ENCODE assay signal across 19 mouse cellular contexts in the genomic region with DNA sequence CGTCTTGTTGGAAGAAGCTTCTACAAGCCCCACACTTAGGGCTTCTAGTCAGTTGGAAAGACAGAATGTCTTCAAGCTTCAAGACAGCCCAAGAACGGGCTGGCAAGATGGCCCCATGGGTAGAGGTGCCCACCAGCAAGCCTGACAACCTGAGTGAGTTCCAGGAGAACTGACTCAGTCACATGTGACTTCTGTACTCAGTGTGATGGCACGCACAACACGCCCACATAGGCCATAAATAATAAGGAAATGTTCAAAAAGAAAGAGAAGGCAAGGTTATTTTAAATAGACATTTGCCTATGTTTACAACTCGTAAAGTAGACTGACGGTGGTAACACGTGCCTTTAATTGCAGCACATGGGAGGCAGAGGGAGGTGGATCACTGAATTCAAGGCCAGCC. TPM values are rescaled to one million over a fixed set of nuclear protein-coding genes. Genes with fewer than 3 reads are reported as not detected.
"Had no signal": no experiment of that assay in that cellular context is flagged by ENCODE, and none has a peak within 500 bp of the region (broad histone marks: within the 10 kb centered on the region; RNA-seq: fewer than 3 reads in every experiment).

No protein-coding gene starts in this region.

- H3K9ac ChIP-seq: kidney, embryonic 15.5 days; liver, embryonic 13.5 days; lung, embryonic 14.5 days; midbrain, embryonic 12.5 days; neural tube, embryonic 13.5 days; stomach, embryonic 15.5 days had no signal

- H3K4me1 ChIP-seq: kidney, embryonic 15.5 days; liver, embryonic 13.5 days; stomach, embryonic 15.5 days had no signal

- H3K27me3 ChIP-seq: liver, embryonic 13.5 days; neural tube, embryonic 13.5 days; stomach, embryonic 15.5 days had no signal

- H3K4me3 ChIP-seq: kidney, embryonic 15.5 days; left cerebral cortex, adult 2 months; liver, embryonic 13.5 days; midbrain, embryonic 12.5 days; myocyte; neural tube, embryonic 13.5 days; stomach, embryonic 15.5 days had no signal

- DNase-seq: kidney, postnatal 10 days; kidney, postnatal 36 days; layer of hippocampus, postnatal 36 days; liver, embryonic 13.5 days; lung, embryonic 14.5 days; retina, postnatal 1 day; right cerebral cortex, postnatal 25 days; spleen, adult 18-20 months; thymus, postnatal 36 days had no signal

- H3K27ac ChIP-seq: kidney, embryonic 15.5 days; left cerebral cortex, adult 2 months; liver, embryonic 13.5 days; macrophage; midbrain, embryonic 12.5 days; neural tube, embryonic 13.5 days; stomach, embryonic 15.5 days had no signal

- H3K9me3 ChIP-seq: kidney, embryonic 15.5 days; liver, embryonic 13.5 days; midbrain, embryonic 12.5 days; neural tube, embryonic 13.5 days; stomach, embryonic 15.5 days had no signal

- H3K36me3 ChIP-seq: liver, embryonic 13.5 days; midbrain, embryonic 12.5 days; neural tube, embryonic 13.5 days; stomach, embryonic 15.5 days had no signal

- H3K4me2 ChIP-seq: kidney, embryonic 15.5 days; liver, embryonic 13.5 days; lung, embryonic 14.5 days; midbrain, embryonic 12.5 days; neural tube, embryonic 13.5 days; stomach, embryonic 15.5 days had no signal

- ATAC-seq: lung, postnatal 0 days; midbrain, embryonic 16.5 days had no signal

RNA-seq across cellular contexts. Expression of a gene that starts 7.7 kb away (rescaled TPM):
- total RNA-seq: monocyte, adult 5-6 weeks had no signal
